Mouse (Mus musculus) lung, postnatal 10 days (tissue): ENCODE measurements around the gene Sergef.
A peak's percentile ranks its signal among the peaks of the same experiment; 100 is the strongest.
"Not testable (repeated sequence)": the region's sequence is repeated elsewhere in the genome, so short reads cannot be mapped to it uniquely, and the experiment has no call there.

Experiments used
- DNase-seq: peaks from one replicate; pipeline ENCODE4 v3.0.0; 2021

Sergef gene

GRCm38 (mm10) chr7:46639692-46640031, at the start of gene Sergef:
Gene Sergef (minus strand): TSS chr7:46639807.
- peak; percentile 94 for DNase-seq

GRCm38 (mm10) chr7:46686827-46687226, 47.2 kb upstream of the Sergef start:
- DNase-seq: no peak

- no peak for DNase-seq
Observed at GRCm38 (mm10) chr7:46680732-46681131, 41.1 kb upstream of the Sergef start.

GRCm38 (mm10) chr7:46679044-46679443, 39.4 kb upstream of the Sergef start:
- not testable (repeated sequence) for DNase-seq

GRCm38 (mm10) chr7:46678417-46678816, 38.8 kb upstream of the Sergef start:
- DNase-seq: no peak

GRCm38 (mm10) chr7:46676808-46677360, 37.3 kb upstream of the Sergef start:
- no peak for DNase-seq

- DNase-seq: no peak
Observed at GRCm38 (mm10) chr7:46675886-46676285, 36.3 kb upstream of the Sergef start.

- no peak for DNase-seq
Observed at GRCm38 (mm10) chr7:46675061-46675460, 35.5 kb upstream of the Sergef start.

GRCm38 (mm10) chr7:46672160-46672672, 32.6 kb upstream of the Sergef start, which contains the start of gene Tph1:
Gene Tph1 (minus strand): TSS chr7:46672537.
- peak; percentile 9 for DNase-seq

GRCm38 (mm10) chr7:46667256-46667655, 27.6 kb upstream of the Sergef start:
- DNase-seq: no peak

GRCm38 (mm10) chr7:46665236-46665635, 25.6 kb upstream of the Sergef start:
- peak; percentile 13 for DNase-seq

GRCm38 (mm10) chr7:46661591-46662090, 22.0 kb upstream of the Sergef start:
- no peak for DNase-seq

- DNase-seq: no peak
Observed at GRCm38 (mm10) chr7:46652279-46652678, 12.7 kb upstream of the Sergef start.

- not testable (repeated sequence) for DNase-seq
Observed at GRCm38 (mm10) chr7:46650231-46650630, 10.6 kb upstream of the Sergef start.

GRCm38 (mm10) chr7:46648431-46649140, 9.0 kb upstream of the Sergef start:
- no peak for DNase-seq

GRCm38 (mm10) chr7:46643172-46643571, 3.6 kb upstream of the Sergef start:
- peak; percentile 8 for DNase-seq

- no peak for DNase-seq
Observed at GRCm38 (mm10) chr7:46640062-46640461, 455 bp upstream of the Sergef start.

GRCm38 (mm10) chr7:46638889-46639691, 517 bp downstream of the Sergef start:
- no peak for DNase-seq

GRCm38 (mm10) chr7:46628375-46628975, 11.1 kb downstream of the Sergef start:
- peak; percentile 52 for DNase-seq

GRCm38 (mm10) chr7:46623979-46624378, 15.6 kb downstream of the Sergef start:
- DNase-seq: no peak

GRCm38 (mm10) chr7:46618416-46619110, 21.0 kb downstream of the Sergef start:
- no peak for DNase-seq

- DNase-seq: no peak
Observed at GRCm38 (mm10) chr7:46616429-46617005, 23.1 kb downstream of the Sergef start.
